Mouse (Mus musculus): ENCODE results near the gene Mmp19. TPM values are rescaled to one million over a fixed set of nuclear protein-coding genes. Genes with fewer than 3 reads are reported as not detected.
A peak's percentile ranks its signal among the peaks of the same experiment; 100 is the strongest.
"Not testable (repeated sequence)": the region's sequence is repeated elsewhere in the genome, so short reads cannot be mapped to it uniquely, and the experiment has no call there.

The Mmp19 gene
- total RNA-seq, 4 experiments from 2014 or later = 0.59 to 1.8 (median 0.85) TPM

DNA sequence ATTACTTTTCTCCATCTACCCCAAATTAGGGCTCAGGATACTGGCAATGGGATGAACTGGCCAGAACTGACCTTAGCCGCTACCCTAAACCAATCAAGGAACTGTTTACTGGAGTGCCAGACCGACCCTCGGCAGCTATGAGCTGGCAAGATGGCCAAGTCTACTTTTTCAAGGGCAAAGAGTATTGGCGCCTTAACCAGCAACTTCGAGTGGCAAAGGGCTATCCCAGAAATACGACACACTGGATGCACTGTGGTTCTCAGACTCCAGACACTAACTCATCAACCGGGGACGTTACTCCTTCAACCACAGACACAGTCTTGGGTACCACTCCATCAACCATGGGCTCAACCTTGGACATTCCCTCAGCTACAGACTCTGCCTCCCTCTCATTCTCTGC lies 8.0 kb downstream of the Mmp19 start:
- DNase-seq (ENCODE audit: low spot score in 2 of 2) = no peak

DNA sequence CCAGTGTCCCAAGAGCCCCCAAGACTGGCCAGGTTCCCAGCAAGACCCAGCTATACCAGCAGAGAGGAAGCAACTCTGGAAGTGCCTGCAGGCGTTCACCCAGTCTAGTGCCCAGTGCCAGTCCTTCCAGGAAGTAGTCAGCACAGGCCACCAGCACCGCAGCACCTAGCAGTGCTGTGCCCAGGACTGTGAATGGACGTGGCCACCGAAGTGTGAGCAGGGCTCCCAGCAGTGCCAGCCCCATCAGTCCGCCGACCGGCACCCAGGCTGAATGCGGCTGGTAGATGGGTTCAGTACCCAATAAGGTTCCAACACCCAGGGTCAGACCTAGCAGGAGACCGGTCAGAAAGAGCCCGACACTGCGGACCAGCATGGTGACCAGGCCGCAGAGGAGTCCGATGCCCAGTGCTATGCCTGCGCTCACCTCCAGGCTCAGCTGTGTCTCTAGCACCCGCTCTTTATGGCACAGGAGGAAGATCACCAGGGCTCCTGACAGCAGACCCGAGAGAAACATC lies 11.3 kb downstream of the Mmp19 start:
- no peak for DNase-seq (ENCODE audit: low spot score in 2 of 2)

DNA sequence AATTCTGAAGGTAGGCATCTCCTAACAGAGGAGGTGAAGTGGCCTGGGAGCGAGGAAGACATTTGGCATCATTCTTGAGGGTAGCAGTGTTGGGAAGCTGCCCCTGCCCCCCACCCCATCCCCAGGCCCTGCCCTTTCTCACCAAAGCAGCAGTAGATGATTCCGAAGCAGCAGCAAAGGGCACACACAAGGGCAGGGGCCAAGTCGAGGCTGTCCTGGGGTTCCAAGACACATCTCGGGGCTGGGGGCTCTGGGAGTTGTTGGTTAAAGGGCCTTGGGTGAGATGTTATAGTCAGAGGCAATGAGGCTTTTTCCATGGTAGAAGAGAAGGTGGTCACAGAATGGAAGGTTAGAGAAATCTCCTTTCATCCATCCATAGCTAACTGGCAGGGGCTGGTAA lies 12.2 kb downstream of the Mmp19 start:
- no peak for DNase-seq (ENCODE audit: low spot score in 2 of 2)

DNA sequence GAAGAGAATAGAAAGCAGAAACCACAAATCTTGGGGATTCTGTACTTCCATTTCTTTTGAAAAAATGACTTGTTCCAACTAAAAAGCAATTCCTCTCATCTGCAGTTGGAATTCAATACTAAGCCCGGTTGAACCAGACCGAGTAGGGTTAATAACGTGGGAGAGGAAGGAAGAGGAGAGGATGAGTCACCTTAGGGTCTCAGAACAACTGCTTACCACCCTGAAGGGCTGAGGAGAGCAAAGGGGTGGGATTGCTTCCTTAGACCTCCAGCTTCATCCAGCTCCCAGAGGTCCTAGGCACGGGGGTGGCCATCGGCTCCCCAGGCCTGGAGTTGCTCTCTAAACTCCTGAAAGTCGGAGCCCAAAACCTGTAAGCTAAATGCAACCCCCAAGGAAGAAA lies 12.7 kb downstream of the Mmp19 start:
- no peak for DNase-seq (ENCODE audit: low spot score in 2 of 2)

DNA sequence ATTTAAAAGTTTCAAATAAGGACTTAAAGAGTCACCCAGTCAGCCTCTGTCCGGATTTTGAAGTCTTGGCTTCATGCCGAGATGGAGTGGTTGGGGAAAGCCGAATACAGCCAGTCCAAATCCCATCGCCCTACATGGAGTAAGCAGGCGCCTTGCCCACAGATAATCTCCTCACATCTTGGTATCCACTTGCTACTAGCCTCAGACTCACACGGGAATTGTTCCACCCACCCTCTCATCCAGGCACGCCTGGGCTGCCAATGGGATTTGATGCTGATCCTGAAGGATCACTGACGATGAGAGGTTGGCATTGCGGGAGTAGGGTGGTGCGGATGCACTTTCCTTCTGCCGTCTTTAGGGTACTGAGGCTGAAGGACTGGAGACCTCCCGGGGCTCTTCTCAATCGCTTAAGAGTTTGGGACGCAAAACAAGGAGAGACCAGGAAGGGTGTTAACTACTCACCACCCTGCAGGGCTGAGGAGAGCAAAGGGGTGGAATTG lies 13.1 kb downstream of the Mmp19 start, which contains the start of gene Dnajc14:
Gene Dnajc14 (plus strand): TSS at position 292 of the 500 bp plus-strand sequence.
- DNase-seq (ENCODE audit: low spot score in 2 of 2) = peak; percentile 65 to 76

DNA sequence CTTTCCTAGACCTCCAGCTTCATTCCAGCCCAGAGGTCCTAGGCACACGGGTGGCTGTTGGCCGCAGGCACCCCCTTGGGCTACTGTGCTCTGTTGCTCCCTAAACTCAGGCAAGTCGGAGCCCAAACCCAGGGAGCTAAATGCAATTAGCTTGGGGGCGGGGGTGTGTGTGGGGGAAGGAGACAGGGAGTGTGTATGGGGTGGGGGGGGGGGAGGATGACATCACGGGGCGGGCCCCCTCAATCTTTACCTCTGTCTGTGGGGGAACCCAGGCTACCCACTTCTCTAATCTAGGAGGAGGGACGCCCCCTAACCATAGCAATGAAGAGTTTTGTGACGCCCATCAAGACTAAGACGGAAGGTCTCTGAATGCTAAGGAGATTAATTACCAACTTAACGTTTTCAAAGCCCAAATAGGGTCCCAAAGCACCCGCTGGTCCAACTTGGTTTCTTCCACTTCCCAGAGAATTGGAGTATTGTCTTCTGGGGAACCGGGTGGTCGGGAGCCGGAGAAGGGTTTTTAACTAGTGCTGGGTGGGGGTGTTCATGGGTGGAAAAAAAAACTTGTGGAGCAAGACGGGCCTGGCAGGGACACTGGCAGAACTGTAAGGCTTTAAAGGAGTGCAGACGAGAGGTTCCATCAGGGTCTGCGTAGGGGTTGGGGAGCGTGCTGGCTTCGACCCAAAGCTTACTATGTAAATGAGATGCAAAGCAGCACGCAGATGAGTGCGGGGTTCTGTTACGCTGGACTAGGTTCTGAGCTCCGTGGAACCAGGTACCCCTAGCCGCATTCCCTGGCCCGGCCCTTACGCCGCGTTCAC lies 13.8 kb downstream of the Mmp19 start, which contains the start of gene Tmem198b:
Gene Tmem198b (minus strand): TSS at position 100 of the 821 bp plus-strand sequence.
- DNase-seq (ENCODE audit: low spot score in 2 of 2) = peak; percentile 68 to 76

DNA sequence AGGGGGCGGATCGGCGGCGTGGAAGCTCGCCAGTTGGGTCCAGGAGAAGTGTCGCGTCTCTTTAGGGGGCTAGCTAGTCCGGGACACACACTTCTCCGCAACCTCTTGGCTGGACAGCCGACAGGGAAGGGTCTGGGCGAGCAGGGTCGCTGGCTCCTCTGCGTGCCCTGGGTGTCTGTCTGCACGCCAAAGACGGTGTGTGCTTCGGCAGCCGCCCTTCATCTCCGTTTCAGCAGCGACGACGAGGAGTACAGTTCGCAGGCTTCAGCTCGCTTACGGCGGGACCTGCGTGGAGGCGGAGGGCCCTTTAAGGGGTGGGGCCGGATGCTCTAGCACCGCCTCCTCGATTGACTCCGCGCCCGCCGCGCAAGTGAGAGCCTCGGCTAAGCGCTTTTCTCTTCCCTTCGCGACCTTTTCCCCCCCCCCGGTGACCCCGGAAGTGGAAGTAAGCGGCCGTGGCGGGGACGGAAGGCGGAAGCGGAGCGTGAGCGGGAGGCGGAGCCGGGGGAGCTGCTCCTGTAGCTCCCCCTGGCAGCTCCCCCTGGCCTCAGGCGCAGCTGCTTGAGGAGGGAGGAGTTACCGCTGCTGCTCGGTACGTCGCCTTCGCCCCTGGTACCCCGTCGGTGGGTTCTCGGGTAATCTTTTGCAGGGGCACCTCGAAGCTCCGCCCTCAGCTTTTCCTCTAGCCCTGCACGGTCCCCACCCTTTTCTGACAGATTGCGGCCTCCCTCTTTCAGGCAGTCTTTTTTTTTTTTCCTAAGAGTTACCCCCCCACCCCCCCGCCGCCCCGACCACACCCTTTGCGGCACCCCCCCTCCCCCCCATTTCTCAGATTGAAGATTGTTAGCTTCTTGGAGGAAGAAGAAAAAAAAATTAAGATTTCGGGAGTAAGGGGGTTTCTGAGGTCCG lies 14.6 kb downstream of the Mmp19 start:
- DNase-seq (ENCODE audit: low spot score in 2 of 2) = peak in 1 of 2 experiments; percentile 94

DNA sequence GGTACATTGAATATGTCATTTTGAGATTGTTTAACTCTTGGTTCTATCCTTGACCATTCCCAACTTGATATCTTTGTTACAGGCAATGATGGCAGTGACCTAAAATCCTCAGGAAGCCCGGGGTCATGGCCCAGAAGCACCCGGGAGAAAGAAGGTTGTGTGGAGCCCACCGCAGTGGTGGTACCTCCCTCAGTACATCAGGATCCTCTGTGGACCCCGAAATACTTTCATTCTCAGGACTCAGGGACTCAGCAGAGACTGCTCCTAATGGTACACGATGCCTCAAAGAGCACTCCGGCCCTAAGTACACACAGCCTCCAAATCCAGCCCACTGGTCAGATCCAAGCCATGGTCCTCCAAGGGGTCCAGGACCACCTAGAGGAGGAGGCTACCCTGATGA lies 15.4 kb downstream of the Mmp19 start:
- no peak for DNase-seq (ENCODE audit: low spot score in 2 of 2)

DNA sequence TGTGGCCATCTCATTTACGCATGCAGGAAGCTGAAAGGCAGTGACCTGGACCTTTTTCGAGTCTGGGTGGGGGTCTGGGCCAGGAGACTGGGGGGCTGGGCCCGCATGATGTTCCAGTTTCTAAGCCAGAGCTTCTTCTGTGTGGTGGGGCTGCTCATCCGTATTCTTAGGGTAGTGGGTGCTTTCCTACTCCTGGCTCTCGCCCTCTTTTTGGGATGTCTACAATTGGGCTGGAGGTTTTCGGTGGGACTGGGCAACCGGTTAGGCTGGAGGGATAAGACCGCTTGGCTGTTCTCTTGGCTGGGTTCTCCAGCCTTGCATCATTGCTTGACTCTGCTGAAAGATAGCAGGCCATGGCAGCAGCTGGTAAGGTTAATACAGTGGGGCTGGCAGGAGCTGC lies 16.3 kb downstream of the Mmp19 start:
- DNase-seq (ENCODE audit: low spot score in 2 of 2) = no peak

DNA sequence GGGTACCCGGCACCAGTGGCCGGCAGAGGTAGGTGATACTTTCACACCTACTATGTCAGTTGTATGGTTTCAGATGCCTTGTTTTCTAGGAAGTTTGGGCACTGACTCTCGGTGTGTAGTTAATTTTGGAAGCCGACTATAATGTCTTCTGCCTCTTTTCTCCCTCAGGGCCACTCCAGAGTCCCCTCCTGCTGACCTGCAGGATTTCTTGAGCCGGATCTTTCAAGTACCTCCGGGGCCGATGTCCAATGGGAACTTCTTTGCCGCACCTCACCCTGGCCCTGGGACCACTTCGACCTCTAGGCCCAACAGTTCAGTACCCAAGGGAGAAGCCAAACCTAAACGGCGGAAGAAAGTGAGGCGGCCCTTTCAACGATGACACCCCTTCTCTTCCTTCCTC lies 26.3 kb downstream of the Mmp19 start, which contains the start of gene Sarnp:
Gene Sarnp (plus strand): TSS at position 301 of the 400 bp plus-strand sequence.
- no peak for DNase-seq (ENCODE audit: low spot score in 2 of 2)

DNA sequence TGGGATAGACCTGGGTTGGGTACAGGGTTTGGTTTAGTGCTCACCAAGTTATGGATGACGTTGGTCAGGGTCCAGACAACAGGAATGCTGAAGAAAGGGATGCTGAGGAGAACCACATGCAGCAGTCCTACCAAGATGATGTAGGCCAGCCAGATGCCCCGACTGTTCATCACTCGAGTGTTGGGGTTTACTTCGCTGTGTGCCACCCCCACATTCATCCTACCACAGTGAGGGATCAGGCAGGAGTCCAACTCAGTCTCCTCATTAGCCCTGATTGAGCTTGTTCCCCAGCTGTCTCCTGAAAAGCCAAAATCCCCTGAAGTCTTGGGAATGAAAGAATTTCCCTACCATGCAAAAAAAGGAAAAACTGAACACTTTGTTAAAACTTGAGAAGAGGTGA lies 29.5 kb downstream of the Mmp19 start:
- no peak for DNase-seq (ENCODE audit: low spot score in 2 of 2)

DNA sequence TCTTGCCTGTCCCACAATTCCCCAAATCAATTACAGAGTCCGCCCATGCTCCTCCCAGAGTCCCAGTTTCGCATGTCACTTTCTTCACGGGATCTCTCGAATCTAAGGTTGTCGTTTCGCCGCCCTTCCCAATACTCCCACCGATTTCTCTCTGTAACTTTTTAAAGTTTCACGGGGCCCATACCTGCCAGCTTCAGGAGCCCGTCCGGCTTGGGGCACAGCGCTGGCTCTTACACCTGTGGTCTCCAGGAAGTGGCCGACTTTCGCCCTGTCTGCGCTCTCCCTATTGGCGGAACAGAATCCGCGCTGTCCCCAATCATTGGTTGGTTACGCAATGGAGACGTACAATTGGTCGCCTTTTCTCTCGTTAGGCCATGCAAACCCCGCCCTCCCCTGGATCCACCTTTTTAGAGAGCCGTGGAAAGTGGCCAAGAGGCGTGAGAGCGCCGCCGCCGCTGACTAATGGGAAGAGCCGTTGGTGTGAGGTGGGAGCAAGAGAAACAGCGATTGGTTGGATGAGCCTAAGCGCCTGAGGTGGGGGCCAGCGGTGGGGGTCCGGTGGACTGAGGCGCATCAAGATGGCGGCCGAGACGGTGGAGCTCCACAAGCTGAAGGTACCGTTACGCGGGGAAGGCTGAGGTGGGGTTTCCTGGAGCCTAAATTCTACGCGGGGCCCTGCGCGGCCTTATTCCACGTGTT lies 30.8 kb downstream of the Mmp19 start, which contains the start of gene Ormdl2:
Gene Ormdl2 (minus strand): TSS at position 288 of the 699 bp plus-strand sequence.
- DNase-seq (ENCODE audit: low spot score in 2 of 2) = peak; percentile 97 to 98

DNA sequence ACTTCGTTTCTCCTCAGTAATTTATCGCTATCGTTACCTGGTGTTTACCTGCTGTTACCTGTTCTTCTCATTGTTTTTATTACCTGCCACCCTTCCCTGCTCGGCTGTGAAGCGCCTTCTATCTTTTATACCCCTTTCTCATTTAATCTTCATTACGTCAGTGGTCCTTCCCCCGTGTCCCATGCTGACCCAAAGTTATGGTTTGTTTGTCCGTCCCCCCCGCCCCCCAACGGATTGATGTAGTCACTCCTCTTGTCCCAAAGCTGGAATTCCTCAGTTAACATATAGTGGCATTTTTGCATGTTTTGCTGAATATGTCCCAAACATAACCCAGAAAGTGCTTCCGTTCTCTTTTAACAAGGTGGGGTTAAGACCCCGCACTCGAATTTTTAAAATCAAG lies 31.4 kb downstream of the Mmp19 start:
- DNase-seq (ENCODE audit: low spot score in 2 of 2) = no peak

DNA sequence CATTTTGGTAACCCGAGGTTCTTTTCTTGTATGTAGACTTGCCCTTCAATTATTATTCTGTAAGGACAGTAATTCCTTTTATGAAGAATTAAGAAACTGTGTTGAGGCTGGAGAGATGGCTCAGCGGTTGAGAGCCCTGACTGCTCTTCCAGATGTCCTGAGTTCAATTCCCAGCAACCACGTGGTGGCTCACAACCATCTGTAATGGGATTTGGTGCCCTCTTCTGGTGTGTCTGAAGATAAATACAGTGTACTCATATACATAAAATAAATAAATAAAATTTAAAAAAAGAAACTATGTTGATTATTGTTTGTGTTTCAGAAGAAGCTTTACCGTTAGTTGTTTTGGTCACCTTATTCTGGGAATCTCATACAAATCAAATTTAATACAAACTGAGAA lies 32.4 kb downstream of the Mmp19 start:
- DNase-seq (ENCODE audit: low spot score in 2 of 2) = not testable (repeated sequence)

DNA sequence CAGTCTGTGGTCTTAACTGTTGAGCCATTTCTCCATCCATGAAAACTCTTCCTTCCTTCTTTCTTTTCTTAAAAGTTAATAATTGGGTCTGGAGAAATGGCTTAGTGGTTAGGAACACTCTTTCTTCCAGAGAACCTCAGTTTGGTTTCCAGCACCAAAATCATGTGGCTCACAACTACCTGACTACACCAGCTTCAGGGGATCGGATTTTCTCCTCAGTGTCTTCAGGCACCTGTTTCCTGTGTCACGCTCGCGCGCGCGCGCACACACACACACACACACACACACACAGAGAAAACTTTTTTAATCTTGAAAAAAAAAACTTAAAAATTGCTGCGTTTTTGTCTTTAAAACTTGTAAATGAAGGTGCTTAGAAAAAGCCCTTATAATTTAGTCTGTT lies 33.1 kb downstream of the Mmp19 start:
- DNase-seq (ENCODE audit: low spot score in 2 of 2) = no peak

DNA sequence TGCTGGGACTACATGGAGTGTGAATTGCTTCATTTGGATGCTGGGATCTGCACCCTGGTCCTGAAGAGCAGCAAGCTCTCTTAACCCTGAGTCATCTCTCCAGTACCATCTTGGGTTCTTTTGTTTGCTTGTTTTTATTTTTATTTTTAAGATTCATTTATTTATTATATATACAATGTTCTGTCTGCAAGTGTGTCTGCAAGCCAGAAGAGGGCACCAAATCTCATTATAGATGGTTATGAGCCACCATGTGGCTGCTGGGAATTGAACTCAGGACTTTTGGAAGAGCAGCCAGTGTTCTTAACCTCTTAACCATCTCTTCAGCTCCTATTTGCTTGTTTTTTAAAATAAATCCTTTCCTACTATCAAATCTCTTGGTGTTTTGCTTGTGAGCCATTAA lies 46.7 kb downstream of the Mmp19 start:
- no peak for DNase-seq (ENCODE audit: low spot score in 2 of 2)

DNA sequence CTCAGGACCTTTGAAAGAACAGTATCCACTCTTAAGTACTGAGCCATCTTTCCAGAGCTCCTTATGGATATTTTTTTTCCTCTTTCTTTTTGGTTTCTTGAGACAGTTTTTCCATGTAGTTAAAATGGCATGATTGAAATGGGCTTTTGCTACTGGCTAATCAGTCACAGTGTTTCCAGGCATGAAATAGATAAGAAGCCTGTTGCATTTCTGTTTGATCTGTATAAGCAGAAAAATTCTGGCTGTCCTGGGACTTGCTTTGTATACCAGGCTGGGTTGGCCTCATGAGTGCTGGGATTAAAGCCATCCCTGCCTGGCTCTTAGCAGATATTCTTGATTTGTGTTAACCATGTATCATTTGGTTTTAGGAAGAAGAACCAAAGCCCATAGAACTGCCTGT lies 48.7 kb downstream of the Mmp19 start:
- DNase-seq (ENCODE audit: low spot score in 2 of 2) = no peak

DNA sequence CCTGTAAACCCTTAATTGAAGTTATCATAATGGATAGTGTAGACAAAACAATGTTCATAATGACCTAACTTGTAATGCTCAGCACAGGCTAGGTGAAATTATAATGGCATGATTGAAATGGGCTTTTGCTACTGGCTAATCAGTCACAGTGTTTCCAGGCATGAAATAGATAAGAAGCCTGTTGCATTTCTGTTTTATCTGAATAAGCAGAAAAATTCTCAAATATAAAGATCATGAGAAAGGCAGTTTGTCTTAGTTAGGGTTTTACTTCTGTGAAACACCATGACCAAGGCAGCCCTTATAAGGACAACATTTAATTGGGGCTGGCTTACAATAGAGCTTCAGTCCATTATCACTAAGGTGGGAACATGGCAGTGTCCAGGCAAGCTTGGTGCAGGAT lies 49.9 kb downstream of the Mmp19 start:
- no peak for DNase-seq (ENCODE audit: low spot score in 2 of 2)

DNA sequence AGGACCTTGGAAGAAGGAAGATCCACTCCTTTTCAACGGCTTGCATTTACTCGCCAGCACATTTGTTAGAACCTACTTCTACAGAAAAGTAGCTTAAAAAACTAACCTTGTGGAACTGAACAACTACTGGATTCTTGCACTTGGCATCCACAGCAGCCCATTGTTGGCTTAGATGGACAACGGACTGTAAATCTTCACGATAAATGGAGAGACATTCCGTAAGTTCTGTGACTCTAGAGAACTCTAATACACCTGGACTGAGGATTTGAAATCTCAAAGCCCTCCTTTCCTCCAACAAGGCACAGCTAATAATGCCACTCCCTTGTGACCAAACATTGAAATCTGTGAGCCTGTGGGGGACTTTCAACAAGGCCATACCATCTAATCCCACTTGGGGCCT lies 52.5 kb downstream of the Mmp19 start:
- DNase-seq (ENCODE audit: low spot score in 2 of 2) = no peak

DNA sequence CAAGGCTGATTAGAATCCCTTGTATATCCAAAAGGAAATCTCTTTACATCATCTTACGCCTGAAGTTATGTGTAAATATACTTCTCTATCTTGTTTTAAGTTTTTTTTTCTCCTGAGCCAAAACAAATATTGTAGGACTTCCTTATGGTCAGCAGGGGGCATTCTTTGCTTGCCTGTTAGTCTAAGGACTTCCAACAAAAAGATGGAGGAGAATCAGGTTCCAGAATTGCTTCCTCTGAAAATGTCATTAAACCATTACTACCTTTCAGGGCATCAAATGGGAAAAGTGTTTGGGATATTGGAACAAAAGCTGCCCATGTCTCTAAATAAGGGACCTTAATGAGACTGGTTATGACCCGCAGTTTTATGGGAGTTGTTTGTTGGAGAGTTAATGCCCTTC lies 54.8 kb downstream of the Mmp19 start:
- no peak for DNase-seq (ENCODE audit: low spot score in 2 of 2)

DNA sequence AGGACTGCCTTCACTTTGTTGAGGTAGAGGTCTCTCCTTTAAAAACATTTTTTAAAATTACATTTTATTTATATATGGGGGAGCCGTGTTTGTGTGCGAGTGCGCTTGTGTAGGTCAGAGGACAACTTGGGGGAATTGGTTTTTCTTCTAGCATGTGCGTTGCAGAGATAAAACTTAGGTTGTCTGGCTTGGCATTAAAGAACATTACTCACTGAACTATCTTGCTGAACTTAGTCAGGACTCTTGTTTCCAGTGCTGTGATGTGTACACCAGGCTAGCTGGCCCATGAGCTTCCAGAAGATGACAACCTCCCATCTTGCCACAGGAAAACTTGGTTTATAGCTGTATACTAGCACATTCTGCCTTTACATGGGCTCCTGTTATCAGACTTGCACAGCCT lies 56.0 kb downstream of the Mmp19 start:
- no peak for DNase-seq (ENCODE audit: low spot score in 2 of 2)
